Mouse (Mus musculus) heart, postnatal 36 days (tissue): Measurements from ENCODE around the gene Usp48. TPM values are rescaled to one million over a fixed set of nuclear protein-coding genes. Genes with fewer than 3 reads are reported as not detected.

Experiments
- DNase-seq, 2 experiments: peaks; one replicate each; pipeline ENCODE4 v3.0.0; 2021 to 2022
- intact Hi-C: fragments of 180-260 bp; cut with DNase I; formaldehyde crosslinking; loops from one replicate; pipeline ENCODE4 v1.15.1; 2025
- total RNA-seq, 2 experiments: library from RNA; stranded (reverse); gene quantifications; 2 replicates each; pipeline ENCODE4 v1.2.3; 2021

The Usp48 gene
- total RNA-seq, 2 experiments from 2014 or later = 30.0 to 36.3 TPM

GRCm38 (mm10) chr4:137659541-137659940, 66.0 kb downstream of the Usp48 start:
- DNase-seq = no peak
- intact Hi-C loops = no loop called here

GRCm38 (mm10) chr4:137660364-137661077, 67.0 kb downstream of the Usp48 start:
- intact Hi-C loops = no loop called here
- DNase-seq = no peak

- no peak for DNase-seq
- intact Hi-C loops = no loop called here
Measured at GRCm38 (mm10) chr4:137661078-137661450, 67.5 kb downstream of the Usp48 start.

GRCm38 (mm10) chr4:137661547-137661946, 68.0 kb downstream of the Usp48 start:
- intact Hi-C loops = no loop called here
- no peak for DNase-seq

GRCm38 (mm10) chr4:137663491-137663890, 69.9 kb downstream of the Usp48 start:
- DNase-seq = no peak
- intact Hi-C loops = no loop called here

GRCm38 (mm10) chr4:137664433-137664979, 71.0 kb downstream of the Usp48 start, which contains the start of gene Rap1gap:
Gene Rap1gap (plus strand): TSS chr4:137664726.
- intact Hi-C loops = no loop called here
- DNase-seq = peak in 1 of 2 experiments; percentile 26

DNA sequence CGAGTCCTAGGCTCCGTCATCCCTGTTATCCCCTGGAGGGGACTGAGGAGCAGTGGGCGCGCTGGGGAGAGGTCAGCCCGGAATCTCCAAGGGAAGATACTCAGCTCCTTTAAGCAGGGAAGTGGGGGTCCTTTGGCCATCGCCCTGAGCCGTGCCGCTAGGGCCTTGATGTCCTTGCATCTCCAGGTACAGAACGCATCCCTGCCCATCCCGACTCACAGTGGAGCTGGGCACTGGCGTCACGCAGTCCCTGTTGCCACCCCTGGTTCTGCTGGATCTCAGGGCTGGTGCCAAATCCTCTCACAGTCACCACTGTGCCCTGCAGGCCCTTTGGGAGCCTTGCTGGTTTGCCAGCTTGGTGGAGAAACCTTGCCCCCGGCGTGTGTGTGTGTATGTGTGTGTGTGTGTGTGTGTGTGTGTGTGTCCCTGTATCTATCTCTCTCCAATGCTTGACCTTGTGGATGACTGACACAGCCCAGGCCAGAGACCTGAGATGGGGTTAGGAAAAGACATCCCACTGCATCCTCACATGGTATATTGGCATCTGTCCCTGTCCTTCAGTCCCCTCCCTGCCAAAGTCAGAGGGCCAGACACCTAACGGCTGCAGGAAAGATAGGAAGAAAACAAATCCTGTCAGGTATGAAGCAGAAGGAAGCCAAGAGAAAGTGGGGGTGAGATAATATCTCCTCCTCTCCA, 71.6 kb downstream of the Usp48 start:
- DNase-seq = no peak
- intact Hi-C loops = no loop called here

DNA sequence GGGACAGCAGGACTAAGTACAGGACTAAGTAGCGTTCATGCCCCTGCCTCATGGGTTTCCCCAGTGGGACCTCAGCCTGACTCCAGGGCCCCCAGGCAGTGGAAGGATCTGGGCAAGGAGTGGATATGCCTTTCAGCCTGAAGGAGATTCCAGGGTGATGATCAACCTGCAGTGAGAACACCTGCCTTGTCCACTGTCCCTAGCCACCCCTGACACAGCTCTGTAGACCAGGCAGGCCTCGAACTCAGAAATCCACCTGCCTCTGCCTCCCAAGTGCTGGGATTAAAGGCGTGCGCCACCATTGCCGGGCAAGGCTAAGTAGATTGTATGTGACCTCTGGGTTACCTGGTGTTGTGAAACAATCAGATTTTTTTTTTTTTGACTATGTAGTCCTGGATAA, 72.2 kb downstream of the Usp48 start:
- DNase-seq = no peak
- intact Hi-C loops = no loop called here

- intact Hi-C loops = no loop called here
- no peak for DNase-seq
Measured at GRCm38 (mm10) chr4:137666283-137666957, 72.9 kb downstream of the Usp48 start.

DNA sequence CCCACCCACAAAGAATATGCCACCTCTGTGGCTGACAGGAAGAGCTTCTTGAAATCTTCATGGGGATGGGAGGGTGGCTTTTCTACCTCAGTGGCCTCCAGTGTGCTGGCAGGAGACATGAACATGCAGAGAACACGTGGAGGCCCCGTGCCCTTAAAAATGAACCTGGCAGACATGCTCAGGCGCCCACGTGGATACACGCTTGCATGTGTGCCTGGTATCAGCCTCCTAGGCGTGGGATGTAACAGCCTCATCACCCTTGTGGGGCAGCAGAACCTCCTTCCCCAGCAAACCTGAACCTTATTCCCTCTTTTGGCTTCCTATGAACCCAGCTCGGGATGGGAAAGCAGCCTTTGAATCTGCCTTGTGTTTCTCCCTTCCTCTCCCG, 73.4 kb downstream of the Usp48 start:
- intact Hi-C loops = no loop called here
- DNase-seq = no peak

DNA sequence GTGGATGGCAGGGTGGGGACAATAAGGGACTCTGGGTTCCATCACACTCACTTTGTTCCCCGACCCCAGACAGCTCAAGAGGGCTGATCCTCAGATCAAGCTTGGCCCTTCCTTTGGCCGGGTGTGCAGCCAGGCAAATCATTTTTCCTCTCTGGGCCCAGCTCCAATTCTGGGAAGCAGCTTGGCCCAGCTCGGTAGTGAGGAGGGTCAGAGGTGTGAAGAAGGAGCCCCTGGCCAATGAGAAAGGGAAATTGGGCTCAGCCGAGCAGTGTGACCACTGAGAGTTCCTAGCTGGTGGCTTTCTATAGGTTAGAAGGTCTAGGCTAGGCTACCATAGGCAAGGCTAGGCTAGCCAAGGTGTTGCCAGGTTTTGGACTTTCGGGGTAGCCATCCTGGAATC, 74.2 kb downstream of the Usp48 start:
- DNase-seq = no peak
- intact Hi-C loops = no loop called here

GRCm38 (mm10) chr4:137671711-137672500, 78.4 kb downstream of the Usp48 start:
- DNase-seq = no peak
- intact Hi-C loops = no loop called here

- intact Hi-C loops = loop anchor here (5.0 kb wide), 1 partner anchor 162 kb away; no protein-coding TSS in a partner anchor
- DNase-seq = no peak
Measured at GRCm38 (mm10) chr4:137675566-137675965, 82.0 kb downstream of the Usp48 start.

GRCm38 (mm10) chr4:137676057-137676456, 82.5 kb downstream of the Usp48 start:
- intact Hi-C loops = loop anchor here (1.0 to 5.0 kb wide), 2 partner anchors 46 to 161 kb away; no protein-coding TSS in a partner anchor

DNA sequence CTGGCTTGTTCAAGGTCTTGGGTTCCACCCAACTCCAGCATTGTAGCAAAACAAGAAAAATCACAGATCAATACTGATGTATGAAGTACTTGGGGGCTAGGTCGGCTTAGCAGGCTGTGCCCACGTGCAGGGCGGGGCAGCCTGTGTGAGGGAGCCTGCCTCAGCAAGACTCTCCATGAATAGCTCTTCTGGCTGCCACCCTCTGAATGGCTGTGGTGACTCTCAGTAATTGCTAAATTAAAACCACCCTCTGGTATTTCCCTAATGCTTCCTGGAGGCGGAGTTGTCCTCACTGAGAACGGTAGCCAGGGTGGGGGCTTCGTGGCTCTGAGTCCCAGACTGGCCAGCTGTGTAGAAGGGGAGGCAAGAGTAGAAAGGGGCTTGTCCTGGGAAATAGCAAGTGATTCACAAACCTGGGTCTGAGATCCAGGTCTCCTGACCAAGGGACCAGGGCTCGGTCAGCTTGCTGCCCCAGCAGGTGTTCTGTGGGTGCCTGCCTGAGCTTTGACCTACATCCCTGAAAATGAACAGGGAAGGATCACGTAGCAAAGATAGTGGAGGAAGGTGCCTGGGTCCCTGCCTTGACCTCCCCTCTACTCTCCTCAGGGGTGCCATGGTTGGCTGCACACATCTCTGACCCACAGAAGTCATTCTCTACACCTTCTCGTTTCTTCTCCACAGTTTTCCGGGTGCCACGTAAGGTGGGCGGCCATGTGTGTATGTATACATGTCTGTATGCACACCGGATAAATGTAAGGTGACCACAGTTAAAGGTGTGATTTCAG, 83.3 kb downstream of the Usp48 start:
- DNase-seq = no peak
- intact Hi-C loops = loop anchor here (1.0 to 5.0 kb wide), 2 partner anchors 45 to 160 kb away; no protein-coding TSS in a partner anchor

More at GRCm38 (mm10) chr4:137676057-137676456, 82.5 kb downstream of the Usp48 start:
- peak; percentile 81 to 83 for DNase-seq

GRCm38 (mm10) chr4:137677906-137678305, 84.4 kb downstream of the Usp48 start:
- DNase-seq = no peak
- intact Hi-C loops = loop anchor here (5.0 kb wide), 1 partner anchor 159 kb away; no protein-coding TSS in a partner anchor

DNA sequence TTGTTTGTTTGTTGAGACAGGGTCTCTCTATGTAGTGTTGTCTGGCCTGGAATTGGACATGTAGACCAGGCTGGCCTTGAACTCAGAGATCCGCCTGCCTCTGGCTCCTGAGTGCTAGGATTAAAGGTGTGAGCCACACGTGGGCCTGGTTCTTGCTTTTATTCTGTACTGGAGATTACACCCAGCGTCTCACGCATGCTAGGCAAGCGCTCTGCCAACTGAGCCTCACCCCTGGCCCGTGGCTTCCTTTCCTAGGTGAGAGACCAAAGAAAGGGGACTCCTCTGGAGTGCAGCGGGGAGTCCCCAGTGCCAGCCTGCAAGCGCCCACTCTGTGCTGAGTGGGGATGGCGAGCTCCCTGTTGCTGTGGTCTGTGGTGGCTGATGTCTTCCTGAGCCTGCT, 85.0 kb downstream of the Usp48 start:
- no peak for DNase-seq
- intact Hi-C loops = loop anchor here (5.0 kb wide), 1 partner anchor 159 kb away; no protein-coding TSS in a partner anchor

DNA sequence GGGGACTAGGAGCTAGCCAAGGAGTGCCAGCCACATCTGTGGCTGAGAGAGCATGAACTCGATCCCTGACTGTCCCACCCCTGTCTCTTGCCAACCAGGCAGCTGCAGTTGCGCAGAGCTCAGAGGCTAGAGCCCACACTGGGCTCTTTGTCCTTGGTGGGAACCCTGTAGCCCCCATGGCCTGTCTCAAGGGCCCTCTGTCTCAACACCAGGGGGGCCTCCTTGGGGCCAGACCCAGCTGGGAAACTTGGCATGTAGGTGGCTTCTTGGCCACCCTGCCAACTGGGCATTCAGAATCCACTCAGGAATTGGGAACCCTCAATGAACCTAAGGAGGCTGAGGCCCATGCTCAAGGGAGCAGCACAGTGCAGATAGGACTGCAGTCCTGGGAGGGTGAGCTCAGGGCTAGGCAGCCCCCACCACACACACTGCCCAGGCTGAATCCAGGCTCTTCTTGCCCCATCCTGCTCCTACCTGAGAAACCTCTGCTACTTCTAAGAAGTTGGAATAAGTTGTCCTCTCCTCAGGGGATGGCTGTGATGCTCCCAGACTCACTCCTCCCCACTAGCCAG, 86.5 kb downstream of the Usp48 start:
- DNase-seq = no peak
- intact Hi-C loops = loop anchor here (5.0 kb wide), 2 partner anchors 157 to 267 kb away; no protein-coding TSS in a partner anchor

DNA sequence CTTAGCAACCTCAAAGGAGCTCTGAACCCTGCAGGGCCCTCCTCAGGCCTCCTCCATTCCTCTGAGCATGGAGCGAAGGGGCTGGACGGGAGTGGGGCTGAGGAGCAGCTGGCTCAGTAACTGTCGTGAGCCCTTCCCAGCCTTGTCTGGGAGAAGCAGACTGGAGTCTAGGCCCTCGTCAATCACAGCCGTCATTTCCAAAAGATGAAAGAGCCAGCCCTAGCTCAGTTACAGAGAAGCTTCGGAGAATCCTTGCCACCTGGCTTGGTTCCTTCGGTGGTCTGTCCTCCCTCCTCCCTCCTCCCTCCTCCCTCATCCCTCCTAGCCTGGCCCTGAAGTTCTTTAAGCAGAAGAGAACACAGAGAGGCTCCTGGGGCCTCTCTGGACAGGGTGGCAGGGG, 87.2 kb downstream of the Usp48 start:
- intact Hi-C loops = loop anchor here (5.0 kb wide), 1 partner anchor 267 kb away; no protein-coding TSS in a partner anchor
- no peak for DNase-seq
